Mouse (Mus musculus) intestine, embryonic 16.5 days (tissue): ENCODE measurements around the gene P2rx3. TPM values are rescaled to one million over a fixed set of nuclear protein-coding genes. Genes with fewer than 3 reads are reported as not detected.
A peak's percentile ranks its signal among the peaks of the same experiment; 100 is the strongest.

ENCODE experiments used
- ATAC-seq: fragments of 200-750 bp; cut with Nextera tagmentation; 2 replicates; pipeline ENCODE4 v1.8.0; 2017; ENCODE audit warnings: moderate TSS enrichment, moderate library complexity
- H3K27ac ChIP-seq: fragments of 300-500 bp; sonication (generic); 2 replicates; pipeline ENCODE4 v1.5.1; 2014; ENCODE audit warnings: mild to moderate bottlenecking, low read length
- H3K27me3 ChIP-seq: fragments of 300-500 bp; sonication (generic); replicated peaks from 2 replicates; pipeline ENCODE4 v1.6.1; 2014; ENCODE audit warnings: low read length, control low read depth, mixed read lengths; ENCODE audit not compliant: control insufficient read depth, insufficient read depth
- H3K36me3 ChIP-seq: fragments of 300-500 bp; sonication (generic); 2 replicates; pipeline ENCODE4 v1.6.1; 2014; ENCODE audit warnings: low read length, control low read depth; ENCODE audit not compliant: control insufficient read depth, insufficient read depth
- H3K4me1 ChIP-seq: fragments of 300-500 bp; sonication (generic); 2 replicates; pipeline ENCODE4 v1.6.1; 2014; ENCODE audit warnings: low read length, control low read depth, mixed read lengths; ENCODE audit not compliant: control insufficient read depth, insufficient read depth
- H3K4me2 ChIP-seq: fragments of 300-500 bp; sonication (generic); 2 replicates; pipeline ENCODE4 v1.6.1; 2014; ENCODE audit warnings: low read depth, low read length, control low read depth
- H3K4me3 ChIP-seq: fragments of 300-500 bp; sonication (generic); 2 replicates; pipeline ENCODE4 v1.5.1; 2014; ENCODE audit warnings: mild to moderate bottlenecking, low read length
- H3K9ac ChIP-seq: fragments of 300-500 bp; sonication (generic); 2 replicates; pipeline ENCODE4 v1.6.1; 2014; ENCODE audit warnings: low read depth, low read length
- H3K9me3 ChIP-seq: fragments of 300-500 bp; sonication (generic); 2 replicates; pipeline ENCODE4 v1.6.1; 2016; ENCODE audit warnings: low read length, control low read depth; ENCODE audit not compliant: control insufficient read depth
- WGBS: fragments of 180-500 bp; shearing (Covaris S2); extraction: QIAGEN DNeasy Blood & Tissue Kit; methylation state at CpG from one replicate; pipeline ENCODE4 v1.1.7; 2014; 5-methylcytosine and 5-hydroxymethylcytosine counted together
- polyA plus RNA-seq: library from polyadenylated mRNA; unstranded; fragments of >200 nt; fragmentation: Nextera tagmentation; extraction: Ambion mirVana; gene quantifications from 2 replicates; pipeline ENCODE4 v1.2.1, GENCODE M21; 2015

The P2rx3 gene
- polyA plus RNA-seq, 1 experiment from 2014 or later: 1.1 TPM

DNA sequence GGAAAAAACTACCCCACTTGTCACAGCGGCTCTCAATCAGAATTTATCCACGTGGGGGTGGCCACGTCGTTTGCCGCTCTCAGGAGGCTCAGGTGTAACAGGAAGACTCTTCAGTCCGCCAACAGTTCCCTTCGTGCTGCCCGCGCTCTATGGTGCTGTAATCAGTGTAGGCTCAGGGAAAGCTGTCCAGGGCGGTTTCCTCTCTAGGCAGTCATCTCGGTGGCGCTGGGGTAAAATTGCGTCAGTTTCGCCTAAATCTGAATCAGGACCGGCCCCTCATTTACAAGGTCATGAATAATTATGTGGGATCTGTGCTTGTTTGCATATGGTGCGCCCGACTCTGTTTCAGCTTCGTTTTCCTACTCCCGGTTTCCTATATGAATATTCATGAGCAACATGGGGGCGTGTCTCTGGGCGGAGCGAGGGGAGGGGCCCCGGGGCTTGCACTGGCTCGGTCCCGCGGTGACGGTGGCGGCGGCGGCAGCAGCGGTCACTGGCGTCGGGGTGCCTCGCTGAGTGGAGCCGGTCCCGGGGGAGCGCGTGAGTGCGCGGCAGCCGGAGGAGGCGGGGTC, 10.4 kb upstream of the P2rx3 start, which contains the start of gene Tnks1bp1:
Gene Tnks1bp1 (plus strand): TSS at position 427 of the 572 bp plus-strand sequence.
- peak; percentile 88 for ATAC-seq
- H3K9me3 ChIP-seq: no peaks in the 10 kb centered on the region
- H3K27me3 ChIP-seq: no peaks in the 10 kb centered on the region
- peaks cover 42% of the 10 kb centered on the region for H3K4me1 ChIP-seq
- peak within 1 kb of the TSS; percentile 79 for H3K9ac ChIP-seq
- H3K36me3 ChIP-seq: peaks cover 12% of the 10 kb centered on the region
- under 1% methylated on average over 42 of the region's 42 CpGs for WGBS
- H3K4me2 ChIP-seq: peak within 1 kb of the TSS; percentile 69
- peak within 1 kb of the TSS; percentile 88 for H3K27ac ChIP-seq
- peak within 1 kb of the TSS; percentile 72 for H3K4me3 ChIP-seq

DNA sequence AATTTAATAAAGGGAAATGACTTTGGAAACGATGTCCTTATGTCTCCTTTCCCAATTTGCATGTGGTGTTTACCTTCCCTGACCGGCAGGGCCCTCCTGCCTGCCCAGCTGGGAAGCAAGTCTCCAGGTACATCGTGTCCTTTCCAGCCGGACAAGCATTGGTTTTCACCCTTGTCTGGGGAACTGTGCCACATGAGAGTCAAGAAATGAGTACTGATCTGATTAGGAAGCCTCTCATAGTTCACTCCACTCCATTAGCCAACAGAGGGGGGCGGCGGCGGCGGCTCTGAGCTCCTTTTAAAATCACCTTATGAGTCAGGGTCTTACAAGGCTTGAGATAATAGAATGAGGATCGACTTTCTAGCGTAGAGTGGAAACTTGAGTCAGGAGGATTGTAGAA, 9.8 kb upstream of the P2rx3 start:
- Histone ChIP-seq H3K9ac (peak overlapping the region; percentile 79), H3K4me3 (peak overlapping the region; percentile 72), H3K4me2 (peak overlapping the region; percentile 69), H3K4me1 (peaks cover 39% of the 10 kb centered on the region), H3K27ac (peak overlapping the region; percentile 88), H3K9me3 (no peaks in the 10 kb centered on the region), H3K27me3 (no peaks in the 10 kb centered on the region), H3K36me3 (peaks cover 15% of the 10 kb centered on the region)
- ATAC-seq: no peak
- 40% methylated on average over 10 of the region's 10 CpGs for WGBS

DNA sequence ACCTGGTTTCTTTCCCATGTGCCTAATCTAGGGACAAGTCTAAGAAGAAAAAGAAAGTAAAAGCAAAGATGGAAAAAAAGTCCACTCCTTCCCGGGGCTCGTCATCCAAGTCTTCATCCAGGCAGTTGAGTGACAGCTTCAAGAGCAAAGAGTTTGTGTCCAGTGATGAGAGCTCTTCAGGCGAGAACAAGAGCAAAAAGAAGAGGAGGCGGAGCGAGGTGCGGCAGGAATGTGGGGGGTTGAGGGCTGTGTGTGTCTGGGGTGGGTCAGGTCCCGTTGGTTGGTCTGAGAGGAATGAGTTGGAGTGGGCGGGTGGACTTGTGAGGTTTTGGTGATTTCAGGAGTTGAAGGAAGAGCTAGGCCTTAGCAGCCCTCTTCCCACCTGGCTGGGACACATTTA, 9.0 kb upstream of the P2rx3 start:
- H3K36me3 ChIP-seq: peaks cover 21% of the 10 kb centered on the region
- no peak overlapping the region for H3K9ac ChIP-seq
- H3K9me3 ChIP-seq: no peaks in the 10 kb centered on the region
- no peak overlapping the region for H3K27ac ChIP-seq
- H3K4me2 ChIP-seq: no peak overlapping the region
- no peak for ATAC-seq
- no peak overlapping the region for H3K4me3 ChIP-seq
- WGBS: 78% methylated on average over 8 of the region's 8 CpGs
- H3K4me1 ChIP-seq: peaks cover 32% of the 10 kb centered on the region
- H3K27me3 ChIP-seq: no peaks in the 10 kb centered on the region

GRCm38 (mm10) chr2:85043623-85044022, 6.4 kb upstream of the P2rx3 start:
- H3K27ac ChIP-seq: no peak overlapping the region
- H3K9ac ChIP-seq: no peak overlapping the region
- ATAC-seq: no peak
- H3K27me3 ChIP-seq: no peaks in the 10 kb centered on the region
- no peak overlapping the region for H3K4me3 ChIP-seq
- 86% methylated on average over 7 of the region's 7 CpGs for WGBS
- peaks cover 35% of the 10 kb centered on the region for H3K36me3 ChIP-seq
- no peaks in the 10 kb centered on the region for H3K9me3 ChIP-seq
- H3K4me2 ChIP-seq: no peak overlapping the region
- peaks cover 9% of the 10 kb centered on the region for H3K4me1 ChIP-seq

GRCm38 (mm10) chr2:85038336-85038735, 1.1 kb upstream of the P2rx3 start:
- Histone ChIP-seq H3K9ac (peak overlapping the region; percentile 95), H3K4me1 (peaks cover 7% of the 10 kb centered on the region), H3K27me3 (no peaks in the 10 kb centered on the region), H3K9me3 (no peaks in the 10 kb centered on the region), H3K36me3 (peaks cover 28% of the 10 kb centered on the region), H3K27ac (no peak overlapping the region), H3K4me2 (peak overlapping the region; percentile 68), H3K4me3 (peak overlapping the region; percentile 81)
- no peak for ATAC-seq
- 76% methylated on average over 13 of the region's 13 CpGs for WGBS

- peaks cover 18% of the 10 kb centered on the region for H3K36me3 ChIP-seq
- no peaks in the 10 kb centered on the region for H3K27me3 ChIP-seq
- peak overlapping the region; percentile 95 for H3K9ac ChIP-seq
- WGBS: 7% methylated on average over 11 of the region's 11 CpGs
- no peaks in the 10 kb centered on the region for H3K9me3 ChIP-seq
- peak overlapping the region; percentile 63 for H3K4me2 ChIP-seq
- H3K4me1 ChIP-seq: peaks cover 7% of the 10 kb centered on the region
- no peak overlapping the region; the same call in 1 of the 2 replicates for H3K27ac ChIP-seq
- H3K4me3 ChIP-seq: peak overlapping the region; percentile 81
- peak; percentile 37 for ATAC-seq
These were observed 685 bp downstream of the P2rx3 start for GRCm38 (mm10) chr2:85036507-85037046.

DNA sequence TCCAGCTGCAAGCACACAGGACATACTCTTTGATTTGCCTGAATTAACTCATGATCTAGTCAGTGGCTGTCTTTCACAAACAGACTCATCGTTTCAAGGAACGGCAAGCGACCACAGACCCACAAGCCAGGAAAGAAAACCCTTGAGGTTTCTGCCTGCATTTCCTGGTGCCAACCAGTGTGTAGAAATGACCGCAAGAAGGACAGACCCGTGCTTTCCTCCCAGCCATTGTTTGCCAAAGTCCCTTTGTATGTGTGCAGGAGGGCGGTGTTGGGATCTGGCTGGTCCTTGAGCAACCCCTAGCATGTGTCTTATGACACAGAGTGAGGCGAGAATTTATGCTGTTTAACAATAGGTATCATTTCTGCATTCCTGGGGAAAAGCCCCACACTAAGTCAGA, 3.1 kb downstream of the P2rx3 start:
- H3K4me2 ChIP-seq: no peak overlapping the region
- H3K36me3 ChIP-seq: no peaks in the 10 kb centered on the region
- no peak overlapping the region for H3K4me3 ChIP-seq
- H3K4me1 ChIP-seq: peaks cover 22% of the 10 kb centered on the region
- WGBS: 81% methylated on average over 7 of the region's 7 CpGs
- no peak overlapping the region for H3K9ac ChIP-seq
- no peak overlapping the region for H3K27ac ChIP-seq
- no peak for ATAC-seq
- no peaks in the 10 kb centered on the region for H3K9me3 ChIP-seq
- no peaks in the 10 kb centered on the region for H3K27me3 ChIP-seq

DNA sequence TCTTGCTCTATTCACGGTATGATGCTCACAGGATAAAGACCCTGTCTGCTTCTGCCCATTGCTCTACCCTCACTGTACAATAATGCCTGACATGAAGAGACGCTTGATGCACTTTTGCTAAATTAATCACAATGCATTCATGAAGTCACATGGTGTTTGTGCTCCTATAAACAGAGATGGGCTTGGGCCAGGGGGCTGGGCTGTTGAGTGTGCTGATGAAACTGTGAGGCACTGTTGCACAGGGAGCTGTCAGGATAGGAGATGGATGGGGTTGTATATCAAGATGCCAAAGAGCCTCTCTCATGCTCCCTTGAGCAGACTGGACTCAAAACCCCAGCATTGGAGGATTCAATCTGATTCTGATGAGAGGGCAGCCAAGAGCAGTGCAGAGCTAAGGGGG, 4.1 kb downstream of the P2rx3 start:
- 77% methylated on average over 2 of the region's 2 CpGs for WGBS

GRCm38 (mm10) chr2:85030989-85031388, 6.3 kb downstream of the P2rx3 start:
- peaks cover 15% of the 10 kb centered on the region for H3K4me1 ChIP-seq
- H3K27me3 ChIP-seq: no peaks in the 10 kb centered on the region
- no peak overlapping the region for H3K4me3 ChIP-seq
- 57% methylated on average over 6 of the region's 6 CpGs for WGBS
- H3K9me3 ChIP-seq: no peaks in the 10 kb centered on the region
- H3K27ac ChIP-seq: no peak overlapping the region
- no peak overlapping the region for H3K9ac ChIP-seq
- ATAC-seq: no peak
- H3K4me2 ChIP-seq: no peak overlapping the region
- no peaks in the 10 kb centered on the region for H3K36me3 ChIP-seq

More for the DNA sequence above, 4.1 kb downstream of the P2rx3 start:
- H3K9me3 ChIP-seq: no peaks in the 10 kb centered on the region
- no peak overlapping the region for H3K9ac ChIP-seq
- H3K27ac ChIP-seq: no peak overlapping the region
- no peak for ATAC-seq
- H3K4me1 ChIP-seq: peaks cover 17% of the 10 kb centered on the region
- H3K36me3 ChIP-seq: no peaks in the 10 kb centered on the region
- H3K4me2 ChIP-seq: no peak overlapping the region
- no peaks in the 10 kb centered on the region for H3K27me3 ChIP-seq
- H3K4me3 ChIP-seq: no peak overlapping the region
